Mouse (Mus musculus) midbrain, postnatal 0 days (tissue): Measurements from ENCODE around the gene Gpr142. TPM values are rescaled to one million over a fixed set of nuclear protein-coding genes. Genes with fewer than 3 reads are reported as not detected.

Experiments
- ATAC-seq: fragments of 200-750 bp; cut with Nextera tagmentation; 2 replicates; pipeline ENCODE4 v1.8.0; 2017; ENCODE audit warnings: moderate number of reproducible peaks, mild to moderate bottlenecking, moderate TSS enrichment, moderate library complexity; ENCODE audit not compliant: low FRiP score
- DNase-seq: peaks from one replicate; pipeline ENCODE4 v3.0.0-alpha.2; 2015; ENCODE audit warnings: low spot score
- H3K27ac ChIP-seq: fragments of 300-500 bp; sonication (generic); 2 replicates; pipeline ENCODE4 v1.5.1; 2014; ENCODE audit warnings: low read depth, mild to moderate bottlenecking, low read length, mixed read lengths
- H3K27me3 ChIP-seq: fragments of 300-500 bp; sonication (generic); 2 replicates; pipeline ENCODE4 v1.6.1; 2014; ENCODE audit warnings: low read length, control low read depth, mixed read lengths; ENCODE audit not compliant: insufficient read depth
- H3K36me3 ChIP-seq: fragments of 300-500 bp; sonication (generic); 2 replicates; pipeline ENCODE4 v1.6.1; 2014; ENCODE audit warnings: low read length, control low read depth, mixed read lengths; ENCODE audit not compliant: insufficient read depth
- H3K4me1 ChIP-seq: fragments of 300-500 bp; sonication (generic); 2 replicates; pipeline ENCODE4 v1.6.1; 2014; ENCODE audit warnings: mild to moderate bottlenecking, control low read depth, antibody characterized with exemption, low read length, mixed read lengths; ENCODE audit not compliant: insufficient read depth
- H3K4me2 ChIP-seq: fragments of 300-500 bp; sonication (generic); 2 replicates; pipeline ENCODE4 v1.6.1; 2014; ENCODE audit warnings: low read depth, mild to moderate bottlenecking, low read length, mixed read lengths; ENCODE audit not compliant: poor library complexity, severe bottlenecking
- H3K4me3 ChIP-seq: fragments of 300-500 bp; sonication (generic); 2 replicates; pipeline ENCODE4 v1.5.1; 2014; ENCODE audit warnings: low read depth, mild to moderate bottlenecking, low read length, moderate library complexity
- H3K9ac ChIP-seq: fragments of 300-500 bp; sonication (generic); replicated peaks from 2 replicates; pipeline ENCODE4 v1.6.1; 2014; ENCODE audit warnings: mild to moderate bottlenecking, low read length, moderate library complexity, mixed read lengths; ENCODE audit not compliant: poor library complexity, severe bottlenecking
- H3K9me3 ChIP-seq: fragments of 300-500 bp; sonication (generic); 2 replicates; pipeline ENCODE4 v1.6.1; 2016; ENCODE audit warnings: low read length, control low read depth
- CTCF ChIP-seq: IDR thresholded peaks from 2 replicates; pipeline ENCODE4 v1.5.1; 2016; ENCODE audit warnings: antibody characterized with exemption, mild to moderate bottlenecking
- WGBS: fragments of 180-500 bp; shearing (Covaris S2); extraction: QIAGEN DNeasy Blood & Tissue Kit; methylation state at CpG from one replicate; pipeline ENCODE4 v1.1.7; 2014; 5-methylcytosine and 5-hydroxymethylcytosine counted together
- polyA plus RNA-seq: library from polyadenylated mRNA; unstranded; fragments of >200 nt; fragmentation: Nextera tagmentation; extraction: Ambion mirVana; gene quantifications from 2 replicates; pipeline ENCODE4 v1.2.1, GENCODE M21; 2015
- total RNA-seq: library from RNA; depleted of rRNA; stranded (reverse); fragments of >200 nt; gene quantifications from 2 replicates; pipeline ENCODE4 v1.2.3, GENCODE M21; 2014

Gpr142 gene
- total and polyA plus RNA-seq, 2 experiments from 2014 or later = not detected

DNA sequence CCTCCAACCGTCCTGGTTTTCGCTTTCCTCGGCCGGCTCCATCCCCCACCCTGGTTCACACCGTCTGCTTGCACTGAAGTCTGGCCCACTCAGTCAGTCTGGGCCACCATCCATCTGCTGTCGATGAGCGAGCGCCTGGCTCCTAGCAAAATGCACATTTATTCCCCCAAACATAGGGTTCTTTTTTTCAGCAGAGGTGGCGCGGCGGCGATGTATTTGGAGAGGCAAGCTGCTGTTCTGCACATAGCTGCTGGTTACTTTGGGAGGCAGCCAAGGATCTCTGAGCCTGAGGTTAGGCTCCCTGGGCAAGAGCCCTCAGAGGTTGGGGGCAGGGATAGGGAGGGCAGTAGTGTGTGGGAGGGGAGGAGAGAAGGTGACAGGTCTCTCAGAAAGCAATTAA lies 24.0 kb downstream of the Gpr142 start:
- Histone ChIP-seq H3K36me3 (no peaks in the 10 kb centered on the region), H3K4me3 (no peak overlapping the region), H3K9me3 (no peaks in the 10 kb centered on the region), H3K4me1 (no peaks in the 10 kb centered on the region), H3K9ac (no peak overlapping the region), H3K27ac (no peak overlapping the region), H3K4me2 (no peak overlapping the region), H3K27me3 (no peaks in the 10 kb centered on the region)
- DNase-seq (peak; percentile 71), ATAC-seq (no peak)
- 39% methylated on average over 12 of the region's 12 CpGs for WGBS
- no peak for TF ChIP-seq CTCF

DNA sequence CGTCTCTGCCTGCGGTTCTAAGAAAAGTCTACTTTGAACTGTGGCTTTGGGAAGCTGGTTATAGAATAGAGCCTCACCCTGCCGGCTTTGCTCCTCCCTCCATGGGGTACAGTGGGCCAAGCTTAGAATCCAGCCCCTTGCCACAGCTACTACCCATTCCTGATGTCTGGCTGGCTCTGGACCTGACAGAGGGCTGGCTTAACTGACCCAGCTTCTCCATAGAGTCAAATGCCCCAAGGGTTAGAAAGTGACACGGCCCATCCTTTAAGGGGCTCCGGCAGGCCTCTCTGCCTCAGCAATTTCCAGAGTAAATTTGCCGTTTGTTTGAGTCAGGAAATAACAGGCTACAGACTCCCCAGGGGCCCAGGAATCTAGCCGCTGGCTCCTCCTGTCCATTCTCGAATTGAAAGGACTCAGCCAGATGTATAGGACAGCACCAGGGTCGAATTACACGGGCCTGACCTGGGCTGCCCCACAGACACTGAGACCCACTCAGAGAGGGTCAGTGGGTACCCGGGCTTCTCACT lies 24.5 kb downstream of the Gpr142 start:
- H3K27ac ChIP-seq = no peak overlapping the region
- H3K27me3 ChIP-seq = no peaks in the 10 kb centered on the region
- no peak overlapping the region for H3K4me2 ChIP-seq
- 6% methylated on average over 11 of the region's 11 CpGs for WGBS
- H3K4me1 ChIP-seq = no peaks in the 10 kb centered on the region
- no peak for TF ChIP-seq CTCF
- H3K4me3 ChIP-seq = no peak overlapping the region
- ATAC-seq = no peak
- no peak for DNase-seq
- H3K9me3 ChIP-seq = no peaks in the 10 kb centered on the region
- H3K9ac ChIP-seq = no peak overlapping the region
- H3K36me3 ChIP-seq = no peaks in the 10 kb centered on the region

DNA sequence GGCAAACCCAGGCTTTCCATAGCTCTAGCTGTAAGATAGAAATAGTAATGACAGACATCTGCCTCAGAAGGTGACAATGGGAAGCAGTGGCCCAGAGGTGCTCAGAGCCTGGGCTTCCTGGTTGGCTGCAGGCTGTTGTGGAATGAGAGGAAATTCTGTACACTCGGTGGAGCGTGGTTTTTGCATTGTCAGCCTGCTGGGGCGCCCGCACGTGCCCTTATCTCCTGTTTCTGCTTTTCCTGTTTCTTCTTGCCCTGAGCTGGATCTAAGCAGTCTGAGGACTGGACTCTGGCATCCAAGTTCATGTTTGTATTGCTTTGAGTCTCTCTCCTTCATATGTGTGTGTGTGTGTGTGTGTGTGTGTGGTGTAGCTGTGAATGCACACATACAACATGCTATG lies 28.0 kb downstream of the Gpr142 start:
- TF ChIP-seq CTCF = no peak
- no peak for DNase-seq
- Histone ChIP-seq H3K27ac (no peak overlapping the region), H3K36me3 (no peaks in the 10 kb centered on the region), H3K27me3 (no peaks in the 10 kb centered on the region), H3K4me3 (no peak overlapping the region), H3K9ac (no peak overlapping the region), H3K9me3 (no peaks in the 10 kb centered on the region), H3K4me2 (no peak overlapping the region), H3K4me1 (peaks cover 6% of the 10 kb centered on the region)
- ATAC-seq = no peak
- 53% methylated on average over 5 of the region's 5 CpGs for WGBS

DNA sequence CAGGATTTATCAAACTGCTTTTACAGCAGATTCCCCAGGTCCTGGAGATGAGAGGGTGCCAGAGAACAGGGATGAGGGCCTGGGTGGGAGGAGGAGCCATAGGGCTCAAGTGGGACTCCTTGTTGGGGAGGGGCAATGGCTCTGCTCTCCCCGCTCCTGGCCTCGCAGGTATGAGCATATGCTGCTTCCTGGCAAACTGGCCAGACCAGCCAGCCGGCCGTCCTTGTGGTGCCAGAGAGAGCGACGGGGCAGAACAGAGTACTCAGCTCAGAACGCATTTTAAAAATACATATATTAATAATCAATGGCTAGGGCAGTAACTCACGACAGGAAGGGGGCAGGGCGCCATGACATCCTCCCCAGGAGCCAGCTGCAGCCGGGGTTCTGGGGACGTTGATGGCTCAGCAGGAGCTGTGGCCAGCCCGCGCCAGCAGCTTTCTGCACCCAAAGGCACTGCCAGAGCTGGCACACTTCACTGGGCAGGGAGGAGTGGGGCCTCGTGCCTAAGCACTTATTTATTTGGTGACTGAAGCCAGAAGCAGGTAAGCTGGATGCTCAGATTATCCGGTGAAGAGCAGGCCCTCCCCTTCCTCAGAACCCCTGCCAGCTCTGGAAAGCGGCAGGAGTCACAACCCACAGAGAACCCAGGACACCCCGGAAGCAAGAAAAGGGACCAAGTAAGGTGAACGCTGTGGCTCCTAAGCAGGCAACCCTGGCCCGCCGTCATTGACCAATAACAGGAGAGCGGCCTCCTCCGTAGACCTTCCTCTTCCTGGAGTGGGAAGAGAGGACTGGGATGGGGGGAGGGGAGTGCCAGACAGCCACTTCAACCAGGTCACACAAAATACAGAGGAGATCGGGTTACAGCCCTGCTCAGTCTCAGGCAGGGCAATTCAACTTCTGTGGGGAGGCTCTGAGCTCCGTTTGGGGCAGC lies 31.0 kb downstream of the Gpr142 start:
- H3K27me3 ChIP-seq = no peaks in the 10 kb centered on the region
- peak overlapping the region; percentile 32 for H3K4me2 ChIP-seq
- H3K9me3 ChIP-seq = no peaks in the 10 kb centered on the region
- 13% methylated on average over 24 of the region's 24 CpGs for WGBS
- peaks cover 9% of the 10 kb centered on the region for H3K4me1 ChIP-seq
- H3K9ac ChIP-seq = no peak overlapping the region
- no peak for DNase-seq
- ATAC-seq = no peak
- no peak for TF ChIP-seq CTCF
- H3K27ac ChIP-seq = no peak overlapping the region
- no peak overlapping the region for H3K4me3 ChIP-seq
- H3K36me3 ChIP-seq = no peaks in the 10 kb centered on the region

DNA sequence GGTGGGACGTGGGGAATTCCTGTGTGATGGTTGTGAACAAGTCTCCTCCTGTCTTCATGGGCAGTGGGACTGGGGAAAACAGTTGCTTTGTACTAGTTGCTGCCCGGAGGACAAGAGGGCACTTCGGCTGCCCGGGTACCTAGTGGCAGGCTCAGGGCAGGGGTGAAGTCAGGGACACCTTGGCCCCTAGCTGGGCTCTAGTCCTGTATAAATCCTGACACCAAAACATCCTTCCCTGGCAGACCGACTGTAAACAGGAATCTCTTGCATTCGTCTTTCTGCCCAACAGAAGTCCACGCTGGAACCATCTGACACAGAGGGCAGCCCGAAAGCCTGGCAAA lies 31.7 kb downstream of the Gpr142 start:
- H3K9me3 ChIP-seq = no peaks in the 10 kb centered on the region
- H3K4me3 ChIP-seq = no peak overlapping the region
- TF ChIP-seq CTCF = no peak
- H3K9ac ChIP-seq = no peak overlapping the region
- H3K4me1 ChIP-seq = peaks cover 9% of the 10 kb centered on the region
- no peak overlapping the region for H3K4me2 ChIP-seq
- 26% methylated on average over 8 of the region's 8 CpGs for WGBS
- H3K36me3 ChIP-seq = no peaks in the 10 kb centered on the region
- no peaks in the 10 kb centered on the region for H3K27me3 ChIP-seq
- H3K27ac ChIP-seq = no peak overlapping the region
- no peak for DNase-seq
- no peak for ATAC-seq

DNA sequence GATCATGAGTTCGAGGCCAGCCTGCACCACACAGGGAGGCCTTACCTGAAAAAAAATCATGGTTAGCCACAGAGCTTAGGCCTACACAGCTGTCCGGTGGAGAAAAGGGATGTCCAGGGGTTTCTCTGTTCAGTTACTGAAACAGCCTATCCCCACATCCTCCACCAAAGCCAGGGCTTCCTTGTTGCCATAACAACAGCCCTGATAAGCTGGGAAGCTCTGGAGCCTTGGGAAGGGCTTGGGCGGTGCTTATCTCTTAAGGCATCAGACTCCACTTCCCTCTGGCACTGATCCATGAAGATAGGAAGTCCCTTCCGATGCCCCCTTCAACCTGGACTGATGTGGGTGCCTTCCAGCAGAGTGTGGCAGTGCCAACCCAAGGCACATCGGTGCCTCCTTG lies 34.4 kb downstream of the Gpr142 start:
- H3K36me3 ChIP-seq = no peaks in the 10 kb centered on the region
- TF ChIP-seq CTCF = no peak
- no peak overlapping the region for H3K4me3 ChIP-seq
- H3K9ac ChIP-seq = no peak overlapping the region
- peaks cover 9% of the 10 kb centered on the region for H3K4me1 ChIP-seq
- no peaks in the 10 kb centered on the region for H3K9me3 ChIP-seq
- H3K27ac ChIP-seq = no peak overlapping the region
- DNase-seq (peak; percentile 40), ATAC-seq (no peak)
- 48% methylated on average over 5 of the region's 5 CpGs for WGBS
- no peak overlapping the region for H3K4me2 ChIP-seq
- H3K27me3 ChIP-seq = no peaks in the 10 kb centered on the region
